In the genomic region with DNA sequence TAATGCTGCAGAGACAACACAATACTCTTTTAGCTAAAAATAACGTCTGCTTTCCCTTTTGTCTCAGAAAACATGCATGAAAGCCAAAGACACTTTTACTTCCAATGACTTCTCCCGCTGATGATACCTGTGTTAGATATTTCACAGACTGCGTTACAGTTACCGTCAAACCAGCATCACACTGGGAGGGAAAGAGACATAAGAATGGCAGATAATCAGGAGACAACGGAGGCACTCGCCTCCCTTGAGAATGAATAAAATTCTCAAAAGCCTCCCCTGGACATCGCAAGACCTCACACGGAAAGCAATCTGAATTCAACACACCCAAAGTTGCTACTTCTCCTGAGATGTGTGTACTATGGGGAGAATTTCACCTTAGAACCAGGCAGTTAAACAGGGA, we compare ENCODE assay signal across 21 mouse cellular contexts. TPM values are rescaled to one million over a fixed set of nuclear protein-coding genes. Genes with fewer than 3 reads are reported as not detected.
DNase-seq lines count a peak whose midpoint lies in the region.
"Had no signal": no experiment of that assay in that cellular context is flagged by ENCODE, and none has a peak within 500 bp of the region (broad histone marks: within the 10 kb centered on the region; RNA-seq: fewer than 3 reads in every experiment).

No protein-coding gene starts in this region.

- DNase-seq in heart, adult 11 months, result peak; percentile 52
- DNase-seq in heart, postnatal 4 days, result no peak
- DNase-seq in R1 (ENCODE audit: low read depth, low spot score) (peak; percentile 12), ZHBTc4 (ENCODE audit: low read depth, low spot score) (peak; percentile 39)
- DNase-seq in thymus, postnatal 36 days, result no peak
- DNase-seq in adrenal gland, postnatal 36 days, result no peak
- DNase-seq: adrenal gland, adult 2 months; adrenal gland, adult 8-10 months; adrenal gland, postnatal 10 days; adrenal gland, postnatal 14 days; adrenal gland, postnatal 25 days; B cell, adult 2 months; cerebellum, adult 11 months; cerebellum, adult 11-12 months; cerebellum, adult 18-20 months; cerebellum, adult 2 months; cerebellum, adult 8-10 months; cerebellum, adult 9-10 months had no signal

RNA-seq across cellular contexts. Expression of gene D7Ertd443e, which starts 11.3 kb away (rescaled TPM):
- 1 to 10 TPM; 3.2 to 4.4 TPM for total RNA-seq in heart, postnatal 4 days (2021)
- total RNA-seq in adrenal gland, postnatal 36 days (2021), result 1 to 10 TPM; 5.4 to 8.2 TPM
- total RNA-seq: CH12.LX, ES-E14, MEL had no signal

Comparison
In these comparisons a context has a peak if more than half of its experiments do, and no peak if none do; other contexts are left out.
1. DNase-seq: peak in heart, adult 11 months (single experiment), R1 (single experiment) and ZHBTc4 (single experiment); none in heart, postnatal 4 days (single experiment), thymus, postnatal 36 days (0 of 2) and adrenal gland, postnatal 36 days (0 of 2).